In genomic region chr11:20541995-20542637, GRCm38 (mm10) we compare ENCODE assay signal across 8 mouse cellular contexts. TPM values are rescaled to one million over a fixed set of nuclear protein-coding genes. Genes with fewer than 3 reads are reported as not detected.
DNase-seq lines count a peak whose midpoint lies in the region; ATAC-seq and TF ChIP-seq lines count a peak whose summit lies in the region.

No protein-coding gene starts in this region.

- no peaks in the 10 kb centered on the region for H3K27me3 ChIP-seq in testis, adult 2 months (ENCODE audit: control insufficient read depth, insufficient read depth, low read length)
- H3K27me3 ChIP-seq in forebrain, embryonic 12.5 days = peaks cover 15% of the 10 kb centered on the region; the same call in 1 of the 2 replicates
- no peaks in the 10 kb centered on the region for H3K27me3 ChIP-seq in limb, embryonic 13.5 days
- H3K27me3 ChIP-seq in stomach, embryonic 15.5 days (replicated peaks) = no peaks in the 10 kb centered on the region

- DNase-seq in gastrocnemius, adult 2 months = no peak
- DNase-seq in gastrocnemius, adult 18-20 months (ENCODE audit: low spot score) = no peak
- DNase-seq in testis, postnatal 14 days (ENCODE audit: low spot score) = no peak
- no peak for DNase-seq in left cerebral cortex, adult 18-20 months (ENCODE audit: low spot score in 2 of 2)

- no peaks in the 10 kb centered on the region for H3K9me3 ChIP-seq in forebrain, embryonic 12.5 days
- no peaks in the 10 kb centered on the region for H3K9me3 ChIP-seq in limb, embryonic 13.5 days
- no peaks in the 10 kb centered on the region for H3K9me3 ChIP-seq in stomach, embryonic 15.5 days

- H3K27ac ChIP-seq in gastrocnemius, adult 2 months = peak overlapping the region; percentile 97
- H3K27ac ChIP-seq in testis, adult 2 months (ENCODE audit: control insufficient read depth, insufficient read depth, low read depth, low read length) = peak overlapping the region; percentile 55
- peak overlapping the region; percentile 93 for H3K27ac ChIP-seq in forebrain, embryonic 12.5 days
- H3K27ac ChIP-seq in limb, embryonic 13.5 days = peak overlapping the region; percentile 63
- H3K27ac ChIP-seq in stomach, embryonic 15.5 days = peak overlapping the region; percentile 70

- TF ChIP-seq POLR2A in testis, adult 2 months (IDR thresholded peaks at IDR 0.05; ENCODE audit: control insufficient read depth, low read depth, low read length) = no peak

- ATAC-seq in forebrain, embryonic 12.5 days (ENCODE audit: low FRiP score) = peak; percentile 0; the same call in 1 of the 2 replicates
- no peak; the same call in 1 of the 2 replicates for ATAC-seq in limb, embryonic 13.5 days (ENCODE audit: low FRiP score, low read depth)
- ATAC-seq in stomach, embryonic 15.5 days (ENCODE audit: insufficient read depth, low FRiP score, low read depth) = no peak

- H3K4me2 ChIP-seq in forebrain, embryonic 12.5 days = peak overlapping the region; percentile 67
- peak overlapping the region; percentile 70 for H3K4me2 ChIP-seq in limb, embryonic 13.5 days (replicated peaks)
- H3K4me2 ChIP-seq in stomach, embryonic 15.5 days = peak overlapping the region; percentile 83

- H3K4me3 ChIP-seq in gastrocnemius, adult 2 months = peak overlapping the region; percentile 99
- peak overlapping the region; percentile 89 for H3K4me3 ChIP-seq in testis, adult 2 months (ENCODE audit: control insufficient read depth, low read depth, low read length)
- H3K4me3 ChIP-seq in forebrain, embryonic 12.5 days (replicated peaks) = peak overlapping the region; percentile 84
- peak overlapping the region; percentile 85 for H3K4me3 ChIP-seq in limb, embryonic 13.5 days
- H3K4me3 ChIP-seq in stomach, embryonic 15.5 days (replicated peaks) = peak overlapping the region; percentile 68

- TF ChIP-seq CTCF in gastrocnemius, adult 2 months (IDR thresholded peaks at IDR 0.05) = no peak
- no peak for TF ChIP-seq CTCF in testis, adult 2 months (IDR thresholded peaks at IDR 0.05; ENCODE audit: control insufficient read depth, insufficient read depth, insufficient replicate concordance, low read depth, low read length)

- H3K4me1 ChIP-seq in testis, adult 2 months (ENCODE audit: control insufficient read depth, insufficient read depth, low read length) = peaks cover 9% of the 10 kb centered on the region
- peaks cover 15% of the 10 kb centered on the region for H3K4me1 ChIP-seq in forebrain, embryonic 12.5 days
- peaks cover 30% of the 10 kb centered on the region for H3K4me1 ChIP-seq in limb, embryonic 13.5 days
- H3K4me1 ChIP-seq in stomach, embryonic 15.5 days = no peaks in the 10 kb centered on the region

- WGBS in forebrain, embryonic 12.5 days = under 1% methylated on average over 29 of the region's 29 CpGs
- WGBS in limb, embryonic 13.5 days = under 1% methylated on average over 25 of the region's 29 CpGs
- WGBS in stomach, embryonic 15.5 days = 1% methylated on average over 22 of the region's 29 CpGs

- intact Hi-C loops in gastrocnemius, adult 2 months (cut with DNase I) = loop anchor here (1.0 to 10.0 kb wide), 3 partner anchors 65 to 337 kb away; partner anchors contain the start of gene Rab1a

- peak overlapping the region; percentile 53 for H3K9ac ChIP-seq in forebrain, embryonic 12.5 days
- H3K9ac ChIP-seq in limb, embryonic 13.5 days = peak overlapping the region; percentile 66
- H3K9ac ChIP-seq in stomach, embryonic 15.5 days = peak overlapping the region; percentile 29; the same call in 1 of the 2 replicates

- H3K36me3 ChIP-seq in testis, adult 2 months (ENCODE audit: control insufficient read depth, insufficient read depth, low read length) = no peaks in the 10 kb centered on the region
- no peaks in the 10 kb centered on the region for H3K36me3 ChIP-seq in forebrain, embryonic 12.5 days (replicated peaks)
- H3K36me3 ChIP-seq in limb, embryonic 13.5 days = no peaks in the 10 kb centered on the region
- H3K36me3 ChIP-seq in stomach, embryonic 15.5 days = no peaks in the 10 kb centered on the region

RNA-seq across cellular contexts. Expression of gene Sertad2, which starts 0.9 kb away (rescaled TPM):
- 10 to 100 TPM; 10.3 to 13.7 TPM for total RNA-seq in gastrocnemius, adult 2 months (2021)
- total RNA-seq in gastrocnemius, adult 18-20 months (2021) = 10 to 100 TPM; 12.4 to 12.8 TPM
- polyA plus RNA-seq in testis, adult 2 months (2012; rRNA removed) = 148 and 151 TPM in 2 replicates
- polyA plus RNA-seq in forebrain, embryonic 12.5 days (2016; fragmentation: Nextera tagmentation; extraction: Ambion mirVana) = 33.5 and 37.5 TPM in 2 replicates
- polyA plus RNA-seq in limb, embryonic 13.5 days (2015; fragmentation: Nextera tagmentation; extraction: Ambion mirVana) = 50.9 and 55.0 TPM in 2 replicates
- polyA plus RNA-seq in stomach, embryonic 15.5 days (2015; fragmentation: Nextera tagmentation; extraction: Ambion mirVana) = 26.5 and 38.8 TPM in 2 replicates
- total RNA-seq in left cerebral cortex, adult 18-20 months (2021) = 10 to 100 TPM; 20.1 to 23.6 TPM
